Mouse (Mus musculus): ENCODE measurements around the gene Sept1. TPM values are rescaled to one million over a fixed set of nuclear protein-coding genes. Genes with fewer than 3 reads are reported as not detected.
A peak's percentile ranks its signal among the peaks of the same experiment; 100 is the strongest.

Gene Sept1
- total and polyA plus RNA-seq, 3 experiments, result 30.6 to 116 TPM; not detected in 1

GRCm38 (mm10) chr7:127278311-127278710 is 45.4 kb upstream of the Sept1 start:
- DNase-seq (ENCODE audit: low read depth, low spot score), result peak; percentile 86
- Histone ChIP-seq H3K36me3 (ENCODE audit: control insufficient read depth in 1 of 2, insufficient read depth in 2 of 2, low read length in 2 of 2) (peaks cover 0 to 18% of the 10 kb centered on the region in 2 experiments; a peak in 2 of 4 replicates), H3K9ac (ENCODE audit: control insufficient read depth, low read depth, low read length, poor library complexity, severe bottlenecking) (peak overlapping the region; percentile 52), H3K27me3 (ENCODE audit: control insufficient read depth in 1 of 2, insufficient read depth in 2 of 2, low read length in 2 of 2) (no peaks in the 10 kb centered on the region), H3K27ac (ENCODE audit: control insufficient read depth, low read depth, low read length) (no peak overlapping the region), H3K4me3 (ENCODE audit: control insufficient read depth in 1 of 2, insufficient read depth in 1 of 2, low read depth in 2 of 2, low read length in 2 of 2) (peak overlapping the region; percentile 9 to 32; a peak in 3 of 4 replicates), H3K9me3 (replicated peaks; ENCODE audit: insufficient read depth, low read length) (no peaks in the 10 kb centered on the region), H3K79me2 (ENCODE audit: control insufficient read depth, insufficient read depth, low read length, poor library complexity) (peaks cover 7% of the 10 kb centered on the region), H3K4me1 (ENCODE audit: control insufficient read depth in 1 of 2, insufficient read depth in 2 of 2, low read length in 2 of 2) (peaks cover 12 to 19% of the 10 kb centered on the region in 2 experiments)
- TF ChIP-seq ZMIZ1 (IDR thresholded peaks at IDR 0.05; ENCODE audit: low read depth, low read length), result no peak
- peak; percentile 75 for TF ChIP-seq ELF1 (IDR thresholded peaks at IDR 0.05; ENCODE audit: low read depth, low read length)
- no peak for TF ChIP-seq POLR2AphosphoS2 (IDR thresholded peaks at IDR 0.05; ENCODE audit: low read length)
- TF ChIP-seq USF2 (IDR thresholded peaks at IDR 0.05; ENCODE audit: borderline replicate concordance in 1 of 2, insufficient read depth in 1 of 2, low read depth in 1 of 2, low read length in 2 of 2), result no peak
- no peak; the same call in 1 of the 2 replicates for TF ChIP-seq BHLHE40 (IDR thresholded peaks at IDR 0.05; ENCODE audit: borderline replicate concordance, low read depth, low read length)
- TF ChIP-seq MYC (IDR thresholded peaks at IDR 0.05; ENCODE audit: low read depth, low read length), result peak; percentile 96
- TF ChIP-seq ZKSCAN1 (IDR thresholded peaks at IDR 0.05; ENCODE audit: low read depth, low read length), result no peak
- TF ChIP-seq RAD21 (IDR thresholded peaks at IDR 0.05; ENCODE audit: low read depth, low read length), result peak; percentile 64
- no peak for TF ChIP-seq KAT2A (conservative IDR thresholded peaks at IDR 0.05; ENCODE audit: low read depth, low read length)
- no peak for TF ChIP-seq ZNF384 (IDR thresholded peaks at IDR 0.05; ENCODE audit: low read depth, low read length)
- no peak for TF ChIP-seq CHD1 (IDR thresholded peaks at IDR 0.05; ENCODE audit: low read depth, low read length)
- TF ChIP-seq RCOR1 (IDR thresholded peaks at IDR 0.05; ENCODE audit: low read depth, low read length), result 0 out of 2 replicates have a peak, but pooled peaks have one; percentile 21
- peak; percentile 25; the same call in 1 of the 2 replicates for TF ChIP-seq TCF12 (IDR thresholded peaks at IDR 0.05; ENCODE audit: low read depth, low read length)
- peak; percentile 46 for TF ChIP-seq ZC3H11A (IDR thresholded peaks at IDR 0.05; ENCODE audit: low read depth, low read length)
- 0 out of 4 replicates have a peak, but pooled peaks of 1 of the 2 experiments have one; percentile 24 for TF ChIP-seq POLR2A (IDR thresholded peaks at IDR 0.05; ENCODE audit: control insufficient read depth in 1 of 2, insufficient read depth in 1 of 2, low read depth in 1 of 2, low read length in 2 of 2, poor library complexity in 1 of 2)
- no peak for TF ChIP-seq MYB (IDR thresholded peaks at IDR 0.05; ENCODE audit: low read depth, low read length)
- no peak for TF ChIP-seq JUND (IDR thresholded peaks at IDR 0.05; ENCODE audit: low read depth, low read length)
- no peak for TF ChIP-seq POLR2AphosphoS5 (IDR thresholded peaks at IDR 0.05; ENCODE audit: borderline replicate concordance, low read depth, low read length)
- no peak for TF ChIP-seq EP300 (IDR thresholded peaks at IDR 0.05; ENCODE audit: low read depth in 1 of 2, low read length in 2 of 2)
- peak; percentile 67 for TF ChIP-seq SMC3 (IDR thresholded peaks at IDR 0.05; ENCODE audit: low read depth, low read length)
- TF ChIP-seq ETS1 (IDR thresholded peaks at IDR 0.05; ENCODE audit: low read depth, low read length), result peak; percentile 40; the same call in 1 of the 2 replicates
- peak; percentile 61 for TF ChIP-seq HCFC1 (IDR thresholded peaks at IDR 0.05; ENCODE audit: low read depth, low read length)
- no peak for TF ChIP-seq MEF2A (IDR thresholded peaks at IDR 0.05; ENCODE audit: extremely low read depth, insufficient replicate concordance, low read depth, low read length, poor library complexity, severe bottlenecking)
- TF ChIP-seq MXI1 (IDR thresholded peaks at IDR 0.05; ENCODE audit: low read depth, low read length), result peak; percentile 93
- TF ChIP-seq CHD2 (IDR thresholded peaks at IDR 0.05; ENCODE audit: low read length), result no peak
- TF ChIP-seq MAZ (IDR thresholded peaks at IDR 0.05; ENCODE audit: low read depth, low read length), result no peak
- no peak for TF ChIP-seq GABPA (IDR thresholded peaks at IDR 0.05; ENCODE audit: low read depth, low read length)
- peak; percentile 68 for TF ChIP-seq USF1 (IDR thresholded peaks at IDR 0.05; ENCODE audit: low read depth, low read length)
- no peak for TF ChIP-seq NRF1 (IDR thresholded peaks at IDR 0.05; ENCODE audit: insufficient read depth, low read depth, low read length, poor library complexity, severe bottlenecking)
- TF ChIP-seq MAFK (IDR thresholded peaks at IDR 0.05; ENCODE audit: borderline replicate concordance, low read depth, low read length), result no peak
- TF ChIP-seq E2F4 (IDR thresholded peaks at IDR 0.05; ENCODE audit: borderline replicate concordance, low read depth, low read length), result no peak
- TF ChIP-seq TBP (IDR thresholded peaks at IDR 0.05; ENCODE audit: low read depth, low read length), result no peak
- no peak for TF ChIP-seq UBTF (IDR thresholded peaks at IDR 0.05; ENCODE audit: borderline replicate concordance, insufficient read depth, low read depth, low read length)
- TF ChIP-seq TAL1 (IDR thresholded peaks at IDR 0.05; ENCODE audit: low read length), result no peak
- no peak for TF ChIP-seq GATA1 (IDR thresholded peaks at IDR 0.05; ENCODE audit: low read depth, low read length)
- peak; percentile 77 for TF ChIP-seq SIN3A (IDR thresholded peaks at IDR 0.05; ENCODE audit: low read length)
- peak; percentile 32; the same call in 1 of the 2 replicates for TF ChIP-seq NELFE (IDR thresholded peaks at IDR 0.05; ENCODE audit: low read depth, low read length)

All from MEL (cell line).